Mouse (Mus musculus) embryonic fibroblast, embryonic 13.5 days (primary cell): ENCODE measurements around the gene Tpi1.

Experiments
- CTCF ChIP-seq: IDR thresholded peaks from 2 replicates; pipeline ENCODE4 v1.5.1; 2011; ENCODE audit warnings: mild to moderate bottlenecking, control low read depth, low read length, moderate library complexity, borderline replicate concordance; ENCODE audit not compliant: insufficient read depth
- POLR2A ChIP-seq: IDR thresholded peaks from 2 replicates; pipeline ENCODE4 v1.6.1; 2011; ENCODE audit warnings: low read depth, mild to moderate bottlenecking, control low read depth, low read length, moderate library complexity

DNA sequence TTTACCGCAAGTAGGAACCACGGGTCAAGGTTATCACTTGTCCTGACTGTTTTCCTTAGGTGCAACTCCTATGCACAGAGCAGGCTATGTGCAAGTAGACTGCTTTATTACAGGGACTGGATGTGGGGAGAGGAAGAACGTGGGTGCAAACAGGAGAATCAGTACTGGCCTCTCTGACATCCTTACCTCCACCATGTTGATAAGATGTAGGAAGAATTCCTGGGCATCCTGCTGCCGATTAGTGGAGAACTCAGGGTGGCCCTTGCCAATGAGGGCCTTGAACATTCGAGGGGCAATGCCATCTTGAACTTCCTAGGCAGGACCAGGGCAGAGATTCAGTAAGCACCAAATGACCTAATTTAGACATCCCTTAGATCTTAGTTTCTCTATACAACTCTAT, 6.8 kb upstream of the Tpi1 start:
- TF ChIP-seq CTCF (no peak), POLR2A (no peak)
